Mouse (Mus musculus): Measurements from ENCODE around the gene Padi3.

- TF ChIP-seq CTCF (IDR thresholded peaks at IDR 0.05; ENCODE audit: extremely low read depth, insufficient read depth, low read length) (no peak), POLR2A (IDR thresholded peaks at IDR 0.05; ENCODE audit: extremely low read depth, insufficient read depth, low read length) (no peak)
These were observed 5.8 kb upstream of the Padi3 start for GRCm38 (mm10) chr4:140815996-140816917.
